Mouse (Mus musculus) frontal cortex, adult (tissue): ENCODE measurements around the gene Dmrtc1c2.
"Not testable (repeated sequence)": the region's sequence is repeated elsewhere in the genome, so short reads cannot be mapped to it uniquely, and the experiment has no call there.

Experiments
- ATAC-seq: cut with Nextera tagmentation; 2 replicates; pipeline ENCODE4 v1.9.2; 2017; ENCODE audit warnings: mild to moderate bottlenecking, moderate library complexity, mixed read lengths; ENCODE audit not compliant: low TSS enrichment

Dmrtc1c2 gene

GRCm38 (mm10) chrX:102854516-102854915 lies at the start of gene Dmrtc1c2:
Gene Dmrtc1c2, minus strand, starts transcription at chrX:102854616.
- not testable (repeated sequence) for ATAC-seq

DNA sequence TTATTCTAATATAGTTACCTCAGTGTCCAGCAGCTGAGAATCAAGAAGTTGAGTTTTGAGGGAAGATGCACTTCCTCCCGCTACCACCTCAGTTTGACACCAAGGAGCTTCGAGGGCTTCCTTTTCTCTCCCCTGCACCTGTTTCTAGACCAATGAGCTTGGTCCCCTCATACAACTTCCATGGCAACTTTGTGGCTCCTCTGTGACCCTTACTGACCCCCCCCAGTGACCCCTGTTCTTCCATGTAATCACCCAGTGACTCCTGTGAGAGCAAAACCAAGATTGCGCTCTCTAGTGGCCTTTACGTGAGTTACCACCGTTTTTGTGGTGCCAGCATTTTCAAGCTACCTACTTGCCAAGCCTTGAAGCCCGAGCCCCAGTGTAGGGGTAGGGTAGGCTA lies 13.5 kb upstream of the Dmrtc1c2 start, which contains the start of gene 1700031F05Rik:
Gene 1700031F05Rik, minus strand, starts transcription at position 101 of the 400 bp plus-strand sequence.
- ATAC-seq: no peak

- ATAC-seq: no peak
Measured at GRCm38 (mm10) chrX:102812311-102812710, 42.1 kb downstream of the Dmrtc1c2 start.

DNA sequence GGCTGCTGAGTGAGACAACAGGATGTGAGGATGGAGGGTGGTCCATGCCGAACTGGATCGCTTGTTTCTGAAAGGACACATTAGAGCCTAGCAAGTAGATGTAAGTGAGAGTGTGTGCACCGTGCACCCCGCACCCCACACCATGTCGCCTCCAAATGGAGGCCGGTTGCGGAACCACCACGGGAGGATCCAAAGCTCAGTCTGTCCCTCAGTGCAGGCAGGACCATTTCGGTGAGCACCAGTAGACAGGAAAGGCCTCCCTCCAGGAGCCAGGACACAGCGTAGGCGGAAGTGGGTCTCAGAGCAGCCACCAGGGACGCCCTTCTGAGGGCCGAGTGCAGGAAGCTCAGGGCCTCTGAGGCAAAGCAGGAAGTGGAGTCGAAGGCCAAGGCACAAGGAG lies 51.8 kb downstream of the Dmrtc1c2 start, which contains the start of gene Dmrtc1c1:
Gene Dmrtc1c1, plus strand, starts transcription at position 301 of the 400 bp plus-strand sequence.
- ATAC-seq: not testable (repeated sequence)
